Mouse (Mus musculus) midbrain, postnatal 0 days (tissue): ENCODE results near the gene Lrfn3. TPM values are rescaled to one million over a fixed set of nuclear protein-coding genes. Genes with fewer than 3 reads are reported as not detected.

ENCODE experiments used
- ATAC-seq: fragments of 200-750 bp; cut with Nextera tagmentation; 2 replicates; pipeline ENCODE4 v1.8.0; 2017; ENCODE audit warnings: moderate number of reproducible peaks, mild to moderate bottlenecking, moderate TSS enrichment, moderate library complexity; ENCODE audit not compliant: low FRiP score
- DNase-seq: peaks from one replicate; pipeline ENCODE4 v3.0.0-alpha.2; 2015; ENCODE audit warnings: low spot score
- H3K27ac ChIP-seq: fragments of 300-500 bp; sonication (generic); 2 replicates; pipeline ENCODE4 v1.5.1; 2014; ENCODE audit warnings: low read depth, mild to moderate bottlenecking, low read length, mixed read lengths
- H3K27me3 ChIP-seq: fragments of 300-500 bp; sonication (generic); 2 replicates; pipeline ENCODE4 v1.6.1; 2014; ENCODE audit warnings: low read length, control low read depth, mixed read lengths; ENCODE audit not compliant: insufficient read depth
- H3K36me3 ChIP-seq: fragments of 300-500 bp; sonication (generic); 2 replicates; pipeline ENCODE4 v1.6.1; 2014; ENCODE audit warnings: low read length, control low read depth, mixed read lengths; ENCODE audit not compliant: insufficient read depth
- H3K4me1 ChIP-seq: fragments of 300-500 bp; sonication (generic); 2 replicates; pipeline ENCODE4 v1.6.1; 2014; ENCODE audit warnings: mild to moderate bottlenecking, control low read depth, antibody characterized with exemption, low read length, mixed read lengths; ENCODE audit not compliant: insufficient read depth
- H3K4me2 ChIP-seq: fragments of 300-500 bp; sonication (generic); 2 replicates; pipeline ENCODE4 v1.6.1; 2014; ENCODE audit warnings: low read depth, mild to moderate bottlenecking, low read length, mixed read lengths; ENCODE audit not compliant: poor library complexity, severe bottlenecking
- H3K4me3 ChIP-seq: fragments of 300-500 bp; sonication (generic); 2 replicates; pipeline ENCODE4 v1.5.1; 2014; ENCODE audit warnings: low read depth, mild to moderate bottlenecking, low read length, moderate library complexity
- H3K9ac ChIP-seq: fragments of 300-500 bp; sonication (generic); replicated peaks from 2 replicates; pipeline ENCODE4 v1.6.1; 2014; ENCODE audit warnings: mild to moderate bottlenecking, low read length, moderate library complexity, mixed read lengths; ENCODE audit not compliant: poor library complexity, severe bottlenecking
- H3K9me3 ChIP-seq: fragments of 300-500 bp; sonication (generic); 2 replicates; pipeline ENCODE4 v1.6.1; 2016; ENCODE audit warnings: low read length, control low read depth
- CTCF ChIP-seq: IDR thresholded peaks from 2 replicates; pipeline ENCODE4 v1.5.1; 2016; ENCODE audit warnings: antibody characterized with exemption, mild to moderate bottlenecking
- WGBS: fragments of 180-500 bp; shearing (Covaris S2); extraction: QIAGEN DNeasy Blood & Tissue Kit; methylation state at CpG from one replicate; pipeline ENCODE4 v1.1.7; 2014; 5-methylcytosine and 5-hydroxymethylcytosine counted together
- polyA plus RNA-seq: library from polyadenylated mRNA; unstranded; fragments of >200 nt; fragmentation: Nextera tagmentation; extraction: Ambion mirVana; gene quantifications from 2 replicates; pipeline ENCODE4 v1.2.1, GENCODE M21; 2015
- total RNA-seq: library from RNA; depleted of rRNA; stranded (reverse); fragments of >200 nt; gene quantifications from 2 replicates; pipeline ENCODE4 v1.2.3, GENCODE M21; 2014; rRNA removed

Lrfn3 gene
- total and polyA plus RNA-seq, 2 experiments from 2014 or later = 24.8 to 47.5 TPM

DNA sequence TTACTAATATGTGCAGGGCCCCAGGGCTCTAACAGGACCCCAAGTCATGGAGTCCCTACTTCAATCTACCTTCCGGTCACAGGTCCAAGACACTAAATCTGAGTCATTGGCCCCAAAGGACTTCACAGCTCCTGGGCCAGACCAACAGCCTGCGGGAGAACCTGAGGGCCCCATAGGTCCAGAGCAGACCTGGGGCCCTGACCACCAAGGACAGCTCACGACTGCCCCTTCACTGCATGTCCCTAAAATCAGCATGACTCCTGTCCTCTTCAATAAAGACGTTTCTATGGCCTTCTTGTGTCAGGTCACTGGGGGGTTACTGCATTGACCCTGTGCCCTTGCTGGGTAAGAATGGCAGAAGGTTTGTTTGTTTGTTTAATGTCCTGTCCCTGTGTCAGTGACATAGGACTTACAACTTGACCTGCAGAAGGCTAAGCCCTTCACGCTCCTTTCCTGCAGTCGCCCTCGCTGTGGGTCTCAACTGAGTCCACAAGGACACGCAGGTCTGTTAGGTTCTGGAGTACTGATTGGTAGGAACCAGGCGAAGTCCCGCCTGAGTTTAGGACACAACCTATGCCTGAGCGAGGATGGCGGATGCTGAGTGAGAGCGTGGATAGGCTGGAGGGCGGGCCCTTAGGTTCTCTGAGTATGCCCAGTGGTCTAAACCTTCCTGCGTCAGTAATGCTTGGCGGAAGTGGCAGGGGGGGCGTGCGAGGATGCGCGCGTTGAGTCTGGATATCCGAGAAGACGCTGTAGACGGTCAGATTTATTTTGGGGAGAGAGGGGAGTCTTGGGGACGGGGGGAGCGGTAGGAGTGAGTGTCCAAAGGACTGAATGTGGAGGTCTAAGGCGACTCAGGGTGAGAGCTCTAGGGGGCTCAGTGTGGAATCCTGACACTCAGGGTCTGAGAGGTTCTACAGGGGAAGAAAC lies 54.2 kb downstream of the Lrfn3 start, which contains the start of gene Alkbh6:
TSS of gene Alkbh6 (plus strand) at position 642 of the 930 bp plus-strand sequence.
- Histone ChIP-seq H3K27ac (peak within 1 kb of the TSS; percentile 76), H3K27me3 (no peaks in the 10 kb centered on the region), H3K4me1 (peaks cover 8% of the 10 kb centered on the region; the same call in 1 of the 2 replicates), H3K9me3 (no peaks in the 10 kb centered on the region), H3K4me2 (peak within 1 kb of the TSS; percentile 78), H3K36me3 (peaks cover 32% of the 10 kb centered on the region), H3K9ac (peak within 1 kb of the TSS; percentile 54), H3K4me3 (peak within 1 kb of the TSS; percentile 55)
- peak; percentile 99 for ATAC-seq
- DNase-seq = peak; percentile 99
- 4% methylated on average over 27 of the region's 27 CpGs for WGBS
- TF ChIP-seq CTCF = peak; percentile 8; the same call in 1 of the 2 replicates

DNA sequence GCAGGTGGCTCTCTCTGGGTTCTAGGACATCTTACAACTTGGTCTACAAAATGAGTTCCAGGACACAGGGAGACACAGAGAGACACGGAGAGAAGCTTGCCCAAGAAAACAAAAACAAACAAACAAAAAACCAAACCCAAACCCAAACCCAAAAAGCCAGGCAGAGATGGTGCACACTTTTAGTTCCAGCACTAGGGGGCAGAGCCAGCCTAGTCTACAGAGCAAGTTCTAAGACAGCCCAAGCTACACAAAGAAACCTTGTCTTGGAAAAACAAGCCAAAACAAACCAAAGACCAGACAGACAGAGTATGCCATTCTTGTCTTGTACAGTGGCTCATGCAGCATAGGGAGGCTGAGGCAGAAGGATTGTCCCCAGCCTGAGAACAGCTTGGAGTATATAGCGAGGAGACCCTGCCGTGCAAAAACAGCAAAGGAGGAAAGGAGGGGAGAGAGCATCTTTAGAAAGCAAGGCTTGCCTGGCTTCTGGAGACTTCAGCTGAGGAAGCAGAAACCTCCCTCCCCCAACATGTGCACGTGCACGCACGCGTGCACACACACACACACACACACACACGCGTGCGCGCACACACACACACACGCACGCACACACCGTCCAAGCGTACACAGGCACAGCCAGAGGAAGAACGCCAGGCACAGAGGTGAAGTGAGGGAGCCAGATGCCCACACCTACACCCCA lies 56.3 kb downstream of the Lrfn3 start:
- peaks cover 8% of the 10 kb centered on the region; the same call in 1 of the 2 replicates for H3K4me1 ChIP-seq
- H3K27me3 ChIP-seq = no peaks in the 10 kb centered on the region
- H3K9me3 ChIP-seq = no peaks in the 10 kb centered on the region
- TF ChIP-seq CTCF = peak; percentile 62
- H3K36me3 ChIP-seq = peaks cover 53% of the 10 kb centered on the region
- DNase-seq (peak; percentile 46), ATAC-seq (no peak)
- no peak overlapping the region for H3K4me2 ChIP-seq
- no peak overlapping the region for H3K27ac ChIP-seq
- no peak overlapping the region for H3K9ac ChIP-seq
- 92% methylated on average over 16 of the region's 16 CpGs for WGBS
- no peak overlapping the region for H3K4me3 ChIP-seq

Other genes with a start within 250 kb of the Lrfn3 start
Only the 30 nearest of the 31 such genes appear.
- gene Zfp146, start 193.0 kb downstream of the Lrfn3 start, total RNA-seq = 49.8 and 52.1 TPM in 2 replicates
- gene Zfp146, start 193.0 kb downstream of the Lrfn3 start, polyA plus RNA-seq = 5.9 and 7.2 TPM in 2 replicates
- gene Cox7a1, start 178.6 kb downstream of the Lrfn3 start, total RNA-seq = not detected in 2 replicates
- gene Cox7a1, start 178.6 kb downstream of the Lrfn3 start, polyA plus RNA-seq = 7.3 and 8.8 TPM in 2 replicates
- gene Capns1, start 164.0 kb downstream of the Lrfn3 start, total RNA-seq = 201 and 272 TPM in 2 replicates
- 58.0 and 62.4 TPM in 2 replicates for gene Capns1, start 164.0 kb downstream of the Lrfn3 start, polyA plus RNA-seq
- gene Polr2i, start 130.8 kb downstream of the Lrfn3 start, total RNA-seq = 93.3 and 126 TPM in 2 replicates
- 190 and 196 TPM in 2 replicates for gene Polr2i, start 130.8 kb downstream of the Lrfn3 start, polyA plus RNA-seq
- 127 and 149 TPM in 2 replicates for gene Tbcb, start 130.5 kb downstream of the Lrfn3 start, total RNA-seq
- 483 and 527 TPM in 2 replicates for gene Tbcb, start 130.5 kb downstream of the Lrfn3 start, polyA plus RNA-seq
- not detected in 2 replicates for gene Ovol3, start 127.0 kb downstream of the Lrfn3 start, total RNA-seq
- gene Ovol3, start 127.0 kb downstream of the Lrfn3 start, polyA plus RNA-seq = not detected in 2 replicates
- 0.71 TPM in 1 of 2 replicates, not detected in the other for gene Thap8, start 82.7 kb downstream of the Lrfn3 start, total RNA-seq
- gene Thap8, start 82.7 kb downstream of the Lrfn3 start, polyA plus RNA-seq = 0.38 and 0.57 TPM in 2 replicates
- gene Wdr62, start 82.4 kb downstream of the Lrfn3 start, total RNA-seq = 1.7 and 24.3 TPM in 2 replicates
- gene Wdr62, start 82.4 kb downstream of the Lrfn3 start, polyA plus RNA-seq = 3.3 and 4.1 TPM in 2 replicates
- 140 and 197 TPM in 2 replicates for gene Clip3, start 71.0 kb downstream of the Lrfn3 start, total RNA-seq
- gene Clip3, start 71.0 kb downstream of the Lrfn3 start, polyA plus RNA-seq = 144 and 155 TPM in 2 replicates
- gene Alkbh6, start 54.1 kb downstream of the Lrfn3 start, total RNA-seq = 76.1 and 121 TPM in 2 replicates
- 129 and 140 TPM in 2 replicates for gene Alkbh6, start 54.1 kb downstream of the Lrfn3 start, polyA plus RNA-seq
- 7.3 and 14.1 TPM in 2 replicates for gene Syne4, start 48.0 kb downstream of the Lrfn3 start, total RNA-seq
- 11.7 and 13.6 TPM in 2 replicates for gene Syne4, start 48.0 kb downstream of the Lrfn3 start, polyA plus RNA-seq
- 0.05 and 0.19 TPM in 2 replicates for gene E130208F15Rik, start 41.0 kb downstream of the Lrfn3 start, total RNA-seq
- not detected in 2 replicates for gene E130208F15Rik, start 41.0 kb downstream of the Lrfn3 start, polyA plus RNA-seq
- gene Sdhaf1, start 38.9 kb downstream of the Lrfn3 start, total RNA-seq = 11.5 and 14.7 TPM in 2 replicates
- 16.5 and 16.8 TPM in 2 replicates for gene Sdhaf1, start 38.9 kb downstream of the Lrfn3 start, polyA plus RNA-seq
- gene Tyrobp, start 51.0 kb upstream of the Lrfn3 start, total RNA-seq = 20.6 and 23.5 TPM in 2 replicates
- gene Tyrobp, start 51.0 kb upstream of the Lrfn3 start, polyA plus RNA-seq = 43.7 and 46.5 TPM in 2 replicates
- not detected in 2 replicates for gene Hcst, start 57.1 kb upstream of the Lrfn3 start, total RNA-seq
- 0.54 and 0.76 TPM in 2 replicates for gene Hcst, start 57.1 kb upstream of the Lrfn3 start, polyA plus RNA-seq
- 2.1 and 2.2 TPM in 2 replicates for gene Nfkbid, start 59.0 kb upstream of the Lrfn3 start, total RNA-seq
- 2.2 and 2.8 TPM in 2 replicates for gene Nfkbid, start 59.0 kb upstream of the Lrfn3 start, polyA plus RNA-seq
- gene Aplp1, start 82.8 kb upstream of the Lrfn3 start, total RNA-seq = 923 and 924 TPM in 2 replicates
- 811 and 814 TPM in 2 replicates for gene Aplp1, start 82.8 kb upstream of the Lrfn3 start, polyA plus RNA-seq
- 0.99 and 4.9 TPM in 2 replicates for gene Kirrel2, start 94.9 kb upstream of the Lrfn3 start, total RNA-seq
- gene Kirrel2, start 94.9 kb upstream of the Lrfn3 start, polyA plus RNA-seq = 0.32 and 0.43 TPM in 2 replicates
- gene Nphs1, start 95.5 kb upstream of the Lrfn3 start, total RNA-seq = 0.33 TPM in 1 of 2 replicates, not detected in the other
- 0.11 TPM in 1 of 2 replicates, not detected in the other for gene Nphs1, start 95.5 kb upstream of the Lrfn3 start, polyA plus RNA-seq
- not detected in 2 replicates for gene Prodh2, start 130.8 kb upstream of the Lrfn3 start, total RNA-seq
- not detected in 2 replicates for gene Prodh2, start 130.8 kb upstream of the Lrfn3 start, polyA plus RNA-seq
- gene Arhgap33, start 172.3 kb upstream of the Lrfn3 start, total RNA-seq = 67.0 and 68.2 TPM in 2 replicates
- 113 TPM in 2 replicates for gene Arhgap33, start 172.3 kb upstream of the Lrfn3 start, polyA plus RNA-seq
- gene Hspb6, start 189.4 kb upstream of the Lrfn3 start, total RNA-seq = 5.9 and 6.2 TPM in 2 replicates
- gene Hspb6, start 189.4 kb upstream of the Lrfn3 start, polyA plus RNA-seq = 13.4 and 13.5 TPM in 2 replicates
- 15.2 and 23.3 TPM in 2 replicates for gene Proser3, start 189.5 kb upstream of the Lrfn3 start, total RNA-seq
- gene Proser3, start 189.5 kb upstream of the Lrfn3 start, polyA plus RNA-seq = 3.3 and 3.4 TPM in 2 replicates
- 15.7 and 32.0 TPM in 2 replicates for gene Lin37, start 197.1 kb upstream of the Lrfn3 start, total RNA-seq
- gene Lin37, start 197.1 kb upstream of the Lrfn3 start, polyA plus RNA-seq = 53.5 and 54.1 TPM in 2 replicates
- gene U2af1l4, start 200.5 kb upstream of the Lrfn3 start, total RNA-seq = 54.7 and 64.2 TPM in 2 replicates
- gene U2af1l4, start 200.5 kb upstream of the Lrfn3 start, polyA plus RNA-seq = 96.4 and 97.0 TPM in 2 replicates
- 6.0 and 8.4 TPM in 2 replicates for gene Gm49396, start 200.6 kb upstream of the Lrfn3 start, total RNA-seq
- 4.9 and 7.2 TPM in 2 replicates for gene Gm49396, start 200.6 kb upstream of the Lrfn3 start, polyA plus RNA-seq
- 63.8 and 133 TPM in 2 replicates for gene Psenen, start 200.9 kb upstream of the Lrfn3 start, total RNA-seq
- gene Psenen, start 200.9 kb upstream of the Lrfn3 start, polyA plus RNA-seq = 135 and 144 TPM in 2 replicates
- 0.99 and 1.9 TPM in 2 replicates for gene Igflr1, start 202.7 kb upstream of the Lrfn3 start, total RNA-seq
- gene Igflr1, start 202.7 kb upstream of the Lrfn3 start, polyA plus RNA-seq = 3.1 and 5.6 TPM in 2 replicates
- gene Kmt2b, start 226.0 kb upstream of the Lrfn3 start, total RNA-seq = 38.8 and 39.5 TPM in 2 replicates
- 5.3 and 8.3 TPM in 2 replicates for gene Kmt2b, start 226.0 kb upstream of the Lrfn3 start, polyA plus RNA-seq
- gene Zbtb32, start 236.1 kb upstream of the Lrfn3 start, total RNA-seq = not detected in 2 replicates
- 0.22 and 0.39 TPM in 2 replicates for gene Zbtb32, start 236.1 kb upstream of the Lrfn3 start, polyA plus RNA-seq